Mouse (Mus musculus) kidney, adult 2 months (tissue): ENCODE results near the gene Reep3. TPM values are rescaled to one million over a fixed set of nuclear protein-coding genes. Genes with fewer than 3 reads are reported as not detected.

Experiments
- DNase-seq: peaks from one replicate; pipeline ENCODE4 v3.0.0; 2021
- H3K27ac ChIP-seq: fragments of 200-500 bp; 2 replicates; pipeline ENCODE4 v1.5.1; 2012; ENCODE audit warnings: low read depth, low read length, control low read depth, inconsistent platforms; ENCODE audit not compliant: insufficient read depth
- H3K27me3 ChIP-seq: fragments of 200-500 bp; replicated peaks from 2 replicates; pipeline ENCODE4 v1.6.1; 2012; ENCODE audit warnings: mild to moderate bottlenecking, moderate library complexity, low read length, inconsistent platforms; ENCODE audit not compliant: control insufficient read depth, insufficient read depth
- H3K36me3 ChIP-seq: fragments of 200-500 bp; 2 replicates; pipeline ENCODE4 v1.6.1; 2012; ENCODE audit warnings: mild to moderate bottlenecking, moderate library complexity, low read length, inconsistent platforms; ENCODE audit not compliant: control insufficient read depth, insufficient read depth
- H3K4me1 ChIP-seq: fragments of 200-500 bp; 2 replicates; pipeline ENCODE4 v1.6.1; 2011; ENCODE audit warnings: low read length; ENCODE audit not compliant: control insufficient read depth, insufficient read depth
- H3K4me3 ChIP-seq: fragments of 200-500 bp; 2 replicates; pipeline ENCODE4 v1.5.1; 2011; ENCODE audit warnings: mild to moderate bottlenecking, low read depth, low read length, control low read depth; ENCODE audit not compliant: insufficient read depth
- CTCF ChIP-seq: fragments of 200-500 bp; conservative IDR thresholded peaks from 2 replicates; pipeline ENCODE4 v1.5.1; 2011; ENCODE audit warnings: low read depth, mild to moderate bottlenecking, control low read depth, low read length, moderate library complexity, mixed read lengths; ENCODE audit not compliant: insufficient read depth, insufficient read length
- POLR2A ChIP-seq: fragments of 200-500 bp; IDR thresholded peaks from one replicate; pipeline ENCODE4 v1.6.1; 2011; ENCODE audit warnings: low read depth, low read length, control low read depth
- WGBS: fragments of 180-500 bp; shearing (Covaris S2); methylation state at CpG from one replicate; pipeline ENCODE4 v1.1.7; 2018; 5-methylcytosine and 5-hydroxymethylcytosine counted together
- polyA plus RNA-seq: library from polyadenylated mRNA; depleted of rRNA; stranded (reverse); fragments of >200 nt; gene quantifications from 2 replicates; pipeline ENCODE4 v1.2.3, GENCODE M21; 2012

Gene Reep3
- polyA plus RNA-seq, 1 experiment: 26.0 TPM

DNA sequence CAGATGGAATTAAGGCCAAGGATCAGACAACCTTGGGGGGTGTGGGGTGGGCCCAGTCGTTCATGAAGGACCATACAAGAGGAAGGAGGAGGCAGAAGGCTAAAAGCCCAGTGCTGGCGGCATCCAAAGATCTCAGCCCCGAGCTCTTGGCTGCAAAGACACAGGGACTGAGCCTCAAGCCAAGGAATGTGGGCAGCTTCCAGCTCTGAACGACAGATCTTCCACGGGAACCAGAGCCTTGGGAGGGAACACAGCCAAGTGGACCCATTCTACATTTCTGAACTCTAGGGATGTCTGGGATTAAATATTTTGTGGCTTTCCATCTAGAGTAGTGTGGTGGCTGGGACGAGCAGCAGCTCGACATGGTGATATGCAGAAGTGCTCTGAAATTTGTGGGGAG is 38.4 kb downstream of the Reep3 start:
- H3K36me3 ChIP-seq: no peaks in the 10 kb centered on the region
- H3K4me1 ChIP-seq: peaks cover 27% of the 10 kb centered on the region
- H3K27ac ChIP-seq: peak overlapping the region; percentile 40; the same call in 1 of the 2 replicates
- H3K27me3 ChIP-seq: no peaks in the 10 kb centered on the region
- 25% methylated on average over 7 of the region's 7 CpGs for WGBS
- no peak overlapping the region for H3K4me3 ChIP-seq
- peak; percentile 88 for DNase-seq
- TF ChIP-seq POLR2A (no peak), CTCF (no peak)

DNA sequence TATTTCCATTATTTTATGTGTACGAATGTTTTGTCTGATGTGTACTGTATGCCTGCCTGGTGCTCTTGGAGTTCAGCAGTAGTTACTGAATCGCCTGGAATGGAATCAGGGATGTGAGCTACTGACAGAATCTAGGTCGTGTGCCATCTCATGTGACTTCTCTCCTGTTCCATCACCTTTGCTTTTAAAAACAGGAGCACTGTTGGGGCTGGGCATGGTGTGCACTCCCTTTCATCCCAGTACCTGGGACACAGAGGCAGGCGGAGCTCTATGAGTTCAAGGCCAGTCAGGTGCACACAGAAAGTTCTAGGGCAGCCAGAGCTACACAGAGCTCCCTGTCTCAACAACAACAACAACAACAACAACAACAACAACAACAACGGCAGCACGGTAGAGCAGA is 39.0 kb downstream of the Reep3 start:
- peak; percentile 20 for DNase-seq
- Histone ChIP-seq H3K4me3 (no peak overlapping the region), H3K27me3 (no peaks in the 10 kb centered on the region), H3K36me3 (no peaks in the 10 kb centered on the region), H3K4me1 (peaks cover 27% of the 10 kb centered on the region), H3K27ac (no peak overlapping the region)
- WGBS: 78% methylated on average over 6 of the region's 6 CpGs
- TF ChIP-seq POLR2A (no peak), CTCF (no peak)

DNA sequence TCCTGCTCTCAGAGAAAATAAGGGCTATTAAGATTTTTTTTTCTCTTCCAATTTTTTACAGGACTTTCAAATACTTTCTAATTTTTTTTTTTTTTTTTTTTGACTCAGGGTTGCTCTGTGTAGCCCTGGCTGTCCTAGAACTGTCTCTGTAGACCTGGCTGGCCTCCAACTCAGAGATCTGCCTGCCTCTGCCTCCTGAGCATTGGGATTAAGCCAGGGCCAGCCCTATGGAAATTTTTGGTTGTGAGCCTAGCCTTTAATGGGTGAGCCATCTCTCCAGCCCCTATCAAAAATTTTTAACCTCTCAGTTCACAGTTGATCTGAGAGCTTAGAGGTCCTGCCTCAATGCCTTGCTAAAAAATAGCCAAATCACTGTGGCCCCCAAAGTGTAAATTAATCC is 39.5 kb downstream of the Reep3 start:
- H3K27me3 ChIP-seq: no peaks in the 10 kb centered on the region
- no peak for DNase-seq
- H3K4me3 ChIP-seq: no peak overlapping the region
- TF ChIP-seq CTCF: no peak
- no peak for TF ChIP-seq POLR2A
- no peaks in the 10 kb centered on the region for H3K36me3 ChIP-seq
- H3K27ac ChIP-seq: no peak overlapping the region
- H3K4me1 ChIP-seq: peaks cover 27% of the 10 kb centered on the region

DNA sequence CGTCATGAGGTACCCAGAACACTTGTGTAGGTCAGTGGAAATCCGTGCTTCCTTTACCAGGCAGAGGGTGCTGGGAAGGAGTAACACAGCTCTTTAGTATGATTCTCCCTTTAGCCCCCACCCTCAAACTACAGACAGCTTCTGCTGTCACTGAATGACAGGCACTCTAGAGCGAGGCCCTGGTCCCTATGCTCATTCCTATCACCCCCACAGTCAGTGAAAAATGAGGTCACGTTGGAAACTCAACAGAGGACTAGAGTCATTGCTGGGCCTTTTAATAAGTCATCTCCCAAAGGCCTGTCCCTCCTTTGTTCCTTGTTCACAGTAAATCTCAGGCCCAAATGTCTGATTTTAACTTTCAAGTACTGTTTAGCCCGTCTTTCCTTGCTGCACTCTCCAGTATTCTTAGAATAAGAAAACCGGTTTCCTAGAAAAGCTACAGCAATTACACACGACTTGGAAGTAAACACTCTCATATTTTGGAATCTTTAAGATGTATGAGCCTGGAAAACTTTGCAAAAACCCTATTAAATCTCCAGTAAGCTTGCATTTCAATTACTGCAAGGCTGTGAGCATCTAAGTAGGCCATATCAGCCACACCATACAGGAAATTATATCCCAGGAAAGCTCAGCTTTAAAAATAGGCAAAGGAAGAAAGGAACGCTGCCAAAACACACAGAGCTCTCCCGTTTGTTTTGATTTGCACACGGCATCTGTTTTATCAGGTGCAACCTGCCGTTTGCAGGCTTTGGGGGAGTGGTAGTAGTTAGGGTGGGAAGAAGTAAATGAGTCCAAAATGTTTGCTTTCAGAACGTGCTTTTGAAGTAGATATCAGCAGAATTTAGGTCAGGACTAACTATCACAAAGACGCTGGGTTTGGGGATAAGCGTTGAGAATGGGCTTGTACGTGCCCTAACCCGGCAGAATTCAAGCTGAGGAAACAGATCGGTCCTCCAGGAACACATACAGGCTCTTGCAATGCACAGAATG is 40.6 kb downstream of the Reep3 start:
- no peaks in the 10 kb centered on the region for H3K27me3 ChIP-seq
- peak overlapping the region; percentile 90 for H3K27ac ChIP-seq
- peak; percentile 63 for DNase-seq
- TF ChIP-seq POLR2A (no peak), CTCF (no peak)
- 26% methylated on average over 17 of the region's 17 CpGs for WGBS
- H3K36me3 ChIP-seq: no peaks in the 10 kb centered on the region
- peaks cover 36% of the 10 kb centered on the region for H3K4me1 ChIP-seq
- no peak overlapping the region for H3K4me3 ChIP-seq

DNA sequence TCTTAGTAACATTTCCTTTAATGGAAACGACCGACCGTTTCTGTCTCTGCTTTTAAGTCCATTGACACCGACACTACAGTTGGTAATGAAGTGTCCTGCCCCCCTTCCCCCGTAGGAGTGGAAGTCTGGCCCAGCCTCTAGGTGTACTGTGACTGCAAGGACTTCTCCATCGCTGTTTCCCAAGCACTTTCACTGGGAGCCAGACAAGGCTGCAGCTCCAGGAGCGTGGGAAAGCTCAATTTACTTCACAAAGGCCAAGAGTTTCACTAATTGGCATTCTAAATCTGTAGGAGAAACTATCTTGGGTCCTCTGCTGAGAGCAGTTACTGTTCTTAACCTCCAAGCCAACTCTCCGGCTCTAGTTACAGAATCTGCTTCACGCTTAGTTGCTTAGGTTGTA is 43.3 kb downstream of the Reep3 start:
- Histone ChIP-seq H3K36me3 (no peaks in the 10 kb centered on the region), H3K4me1 (peaks cover 35% of the 10 kb centered on the region), H3K27ac (peak overlapping the region; percentile 34), H3K4me3 (no peak overlapping the region), H3K27me3 (no peaks in the 10 kb centered on the region)
- DNase-seq: peak; percentile 46
- WGBS: 32% methylated on average over 9 of the region's 9 CpGs
- TF ChIP-seq POLR2A (no peak), CTCF (no peak)

DNA sequence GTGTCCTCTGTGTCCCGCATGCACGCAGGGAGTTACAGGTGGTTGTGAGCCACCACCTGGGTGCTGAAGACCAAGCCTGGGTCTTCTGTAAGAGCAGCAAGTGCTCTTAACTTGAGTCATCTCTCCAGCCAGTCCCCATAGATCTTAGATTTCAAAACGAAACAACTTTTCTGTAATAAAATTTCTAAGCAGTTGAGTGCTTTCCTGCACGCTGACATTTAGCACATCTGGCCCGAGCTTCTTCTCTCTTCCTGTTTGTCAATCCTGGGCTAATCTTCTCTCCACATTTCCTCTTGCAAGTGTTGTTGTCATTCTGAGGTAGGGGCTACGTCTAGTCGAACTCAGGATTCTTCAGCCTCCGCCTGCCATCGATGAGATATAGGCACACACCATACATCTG is 44.3 kb downstream of the Reep3 start:
- no peak for DNase-seq

DNA sequence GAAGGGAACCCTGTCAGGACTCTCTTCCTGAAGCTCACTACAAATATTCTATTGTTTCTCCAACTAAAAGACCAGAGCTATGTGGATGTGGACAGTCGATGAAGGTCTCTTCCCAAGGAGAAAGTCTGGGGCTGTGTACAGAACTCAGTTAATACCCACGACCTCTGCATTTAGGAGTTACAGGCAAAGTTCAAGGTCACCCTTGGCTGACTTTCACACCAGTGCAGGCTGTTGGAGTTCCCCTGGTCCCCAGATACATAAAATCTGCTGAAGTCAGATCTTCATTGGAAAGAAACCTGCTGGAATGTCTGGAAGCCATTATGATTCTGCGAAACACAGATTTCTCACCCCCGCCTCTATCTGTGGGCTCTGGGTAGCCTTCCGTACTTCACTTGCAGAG is 45.3 kb downstream of the Reep3 start:
- peak; percentile 36 for DNase-seq
- H3K4me1 ChIP-seq: peaks cover 23% of the 10 kb centered on the region
- no peaks in the 10 kb centered on the region for H3K36me3 ChIP-seq
- TF ChIP-seq POLR2A (no peak), CTCF (no peak)
- H3K27me3 ChIP-seq: no peaks in the 10 kb centered on the region
- H3K4me3 ChIP-seq: no peak overlapping the region
- 61% methylated on average over 5 of the region's 5 CpGs for WGBS
- H3K27ac ChIP-seq: peak overlapping the region; percentile 77

More for the DNA sequence above, 44.3 kb downstream of the Reep3 start:
- peaks cover 26% of the 10 kb centered on the region for H3K4me1 ChIP-seq
- 54% methylated on average over 9 of the region's 9 CpGs for WGBS
- H3K27me3 ChIP-seq: no peaks in the 10 kb centered on the region
- TF ChIP-seq CTCF (no peak), POLR2A (no peak)
- H3K27ac ChIP-seq: no peak overlapping the region
- no peak overlapping the region for H3K4me3 ChIP-seq
- no peaks in the 10 kb centered on the region for H3K36me3 ChIP-seq
